Mouse (Mus musculus): ENCODE data around the gene Nxph4.

GRCm38 (mm10) chr10:127500894-127501893 is 33.2 kb downstream of the Nxph4 start, which contains the start of gene Stac3:
- TF ChIP-seq CTCF (IDR thresholded peaks at IDR 0.05; ENCODE audit: low read depth) = no peak
- no peak for TF ChIP-seq EP300 (IDR thresholded peaks at IDR 0.05; ENCODE audit: low read depth)
